Mouse (Mus musculus) neural tube, embryonic 15.5 days (tissue): ENCODE measurements around the gene Ube2g2. TPM values are rescaled to one million over a fixed set of nuclear protein-coding genes. Genes with fewer than 3 reads are reported as not detected.
A peak's percentile ranks its signal among the peaks of the same experiment; 100 is the strongest.

Experiments
- ATAC-seq: fragments of 200-750 bp; cut with Nextera tagmentation; 2 replicates; pipeline ENCODE4 v1.8.0; 2017; ENCODE audit warnings: mild to moderate bottlenecking, moderate TSS enrichment, moderate library complexity; ENCODE audit not compliant: low FRiP score
- H3K27ac ChIP-seq: fragments of 300-500 bp; sonication (generic); replicated peaks from 2 replicates; pipeline ENCODE4 v1.5.1; 2015; ENCODE audit warnings: mild to moderate bottlenecking, inconsistent platforms
- H3K27me3 ChIP-seq: fragments of 300-500 bp; sonication (generic); replicated peaks from 2 replicates; pipeline ENCODE4 v1.6.1; 2015; ENCODE audit warnings: inconsistent platforms
- H3K36me3 ChIP-seq: fragments of 300-500 bp; sonication (generic); 2 replicates; pipeline ENCODE4 v1.6.1; 2015; ENCODE audit warnings: inconsistent platforms
- H3K4me1 ChIP-seq: fragments of 300-500 bp; sonication (generic); 2 replicates; pipeline ENCODE4 v1.6.1; 2015; ENCODE audit warnings: inconsistent platforms
- H3K4me2 ChIP-seq: fragments of 300-500 bp; sonication (generic); 2 replicates; pipeline ENCODE4 v1.6.1; 2015; ENCODE audit warnings: inconsistent platforms, mild to moderate bottlenecking, moderate library complexity
- H3K4me3 ChIP-seq: fragments of 300-500 bp; sonication (generic); replicated peaks from 2 replicates; pipeline ENCODE4 v1.5.1; 2015; ENCODE audit warnings: mild to moderate bottlenecking, inconsistent platforms
- H3K9ac ChIP-seq: fragments of 300-500 bp; sonication (generic); replicated peaks from 2 replicates; pipeline ENCODE4 v1.6.1; 2015; ENCODE audit warnings: mild to moderate bottlenecking, inconsistent platforms
- H3K9me3 ChIP-seq: fragments of 300-500 bp; sonication (generic); replicated peaks from 2 replicates; pipeline ENCODE4 v1.6.1; 2016; ENCODE audit warnings: inconsistent platforms
- WGBS: fragments of 180-500 bp; shearing (Covaris S2); methylation state at CpG from one replicate; pipeline ENCODE4 v1.1.7; 2015; ENCODE audit warnings: mixed read lengths; 5-methylcytosine and 5-hydroxymethylcytosine counted together
- polyA plus RNA-seq: library from polyadenylated mRNA; unstranded; fragments of >200 nt; fragmentation: Nextera tagmentation; extraction: Ambion mirVana; gene quantifications from 2 replicates; pipeline ENCODE4 v1.2.1, GENCODE M21; 2015

Ube2g2 gene
- polyA plus RNA-seq, 1 experiment from 2014 or later = 77.1 TPM

GRCm38 (mm10) chr10:77626036-77626435 lies 4.0 kb downstream of the Ube2g2 start:
- H3K27me3 ChIP-seq = no peaks in the 10 kb centered on the region
- no peak for ATAC-seq
- no peaks in the 10 kb centered on the region for H3K36me3 ChIP-seq
- no peak overlapping the region for H3K27ac ChIP-seq
- no peak overlapping the region for H3K4me2 ChIP-seq
- H3K4me3 ChIP-seq = no peak overlapping the region
- no peaks in the 10 kb centered on the region for H3K9me3 ChIP-seq
- peaks cover 51% of the 10 kb centered on the region for H3K4me1 ChIP-seq
- no peak overlapping the region for H3K9ac ChIP-seq
- 79% methylated on average over 7 of the region's 7 CpGs for WGBS

GRCm38 (mm10) chr10:77626591-77626990 lies 4.5 kb downstream of the Ube2g2 start:
- 74% methylated on average over 7 of the region's 7 CpGs for WGBS
- no peak overlapping the region for H3K4me3 ChIP-seq
- H3K27me3 ChIP-seq = no peaks in the 10 kb centered on the region
- no peaks in the 10 kb centered on the region for H3K9me3 ChIP-seq
- H3K36me3 ChIP-seq = no peaks in the 10 kb centered on the region
- H3K9ac ChIP-seq = no peak overlapping the region
- H3K27ac ChIP-seq = no peak overlapping the region
- H3K4me1 ChIP-seq = peaks cover 48% of the 10 kb centered on the region
- ATAC-seq = no peak
- no peak overlapping the region for H3K4me2 ChIP-seq

GRCm38 (mm10) chr10:77627497-77627896 lies 5.4 kb downstream of the Ube2g2 start:
- H3K9ac ChIP-seq = no peak overlapping the region
- peaks cover 6% of the 10 kb centered on the region; the same call in 1 of the 2 replicates for H3K36me3 ChIP-seq
- H3K27me3 ChIP-seq = no peaks in the 10 kb centered on the region
- no peak overlapping the region for H3K4me2 ChIP-seq
- H3K9me3 ChIP-seq = no peaks in the 10 kb centered on the region
- ATAC-seq = peak; percentile 70; the same call in 1 of the 2 replicates
- peaks cover 44% of the 10 kb centered on the region for H3K4me1 ChIP-seq
- no peak overlapping the region for H3K4me3 ChIP-seq
- WGBS = 39% methylated on average over 2 of the region's 2 CpGs
- H3K27ac ChIP-seq = no peak overlapping the region

- H3K4me1 ChIP-seq = peaks cover 33% of the 10 kb centered on the region
- no peak overlapping the region for H3K27ac ChIP-seq
- no peak for ATAC-seq
- no peak overlapping the region for H3K4me3 ChIP-seq
- no peak overlapping the region for H3K4me2 ChIP-seq
- peaks cover 13% of the 10 kb centered on the region; the same call in 1 of the 2 replicates for H3K36me3 ChIP-seq
- no peaks in the 10 kb centered on the region for H3K27me3 ChIP-seq
- H3K9ac ChIP-seq = no peak overlapping the region; the same call in 1 of the 2 replicates
- H3K9me3 ChIP-seq = no peaks in the 10 kb centered on the region
- 80% methylated on average over 3 of the region's 3 CpGs for WGBS
Measured at GRCm38 (mm10) chr10:77629163-77629562, 7.1 kb downstream of the Ube2g2 start.

GRCm38 (mm10) chr10:77629970-77630369 lies 7.9 kb downstream of the Ube2g2 start:
- Histone ChIP-seq H3K27ac (no peak overlapping the region), H3K27me3 (no peaks in the 10 kb centered on the region), H3K9me3 (no peaks in the 10 kb centered on the region), H3K9ac (no peak overlapping the region), H3K4me2 (no peak overlapping the region), H3K36me3 (peaks cover 13% of the 10 kb centered on the region; the same call in 1 of the 2 replicates), H3K4me3 (no peak overlapping the region), H3K4me1 (peaks cover 30% of the 10 kb centered on the region)
- 93% methylated on average over 1 of the region's 1 CpGs for WGBS
- ATAC-seq = no peak

- WGBS = 85% methylated on average over 6 of the region's 6 CpGs
Measured at GRCm38 (mm10) chr10:77634016-77634415, 11.9 kb downstream of the Ube2g2 start.

GRCm38 (mm10) chr10:77634452-77635231 lies 12.6 kb downstream of the Ube2g2 start:
- Histone ChIP-seq H3K4me1 (peaks cover 14% of the 10 kb centered on the region), H3K27me3 (no peaks in the 10 kb centered on the region), H3K9me3 (no peaks in the 10 kb centered on the region), H3K9ac (no peak overlapping the region), H3K36me3 (peaks cover 24% of the 10 kb centered on the region), H3K4me2 (no peak overlapping the region), H3K4me3 (no peak overlapping the region), H3K27ac (peak overlapping the region; percentile 65)
- WGBS = 50% methylated on average over 13 of the region's 13 CpGs
- peak; percentile 61 for ATAC-seq

More at GRCm38 (mm10) chr10:77634016-77634415, 11.9 kb downstream of the Ube2g2 start:
- Histone ChIP-seq H3K9me3 (no peaks in the 10 kb centered on the region), H3K36me3 (peaks cover 23% of the 10 kb centered on the region; the same call in 1 of the 2 replicates), H3K27me3 (no peaks in the 10 kb centered on the region), H3K4me1 (peaks cover 14% of the 10 kb centered on the region), H3K4me3 (no peak overlapping the region), H3K27ac (peak overlapping the region; percentile 45; the same call in 1 of the 2 replicates), H3K9ac (no peak overlapping the region), H3K4me2 (no peak overlapping the region)
- no peak for ATAC-seq

- Histone ChIP-seq H3K9me3 (no peaks in the 10 kb centered on the region), H3K27me3 (no peaks in the 10 kb centered on the region), H3K36me3 (peaks cover 36% of the 10 kb centered on the region), H3K4me1 (peaks cover 14% of the 10 kb centered on the region), H3K4me2 (no peak overlapping the region), H3K4me3 (no peak overlapping the region), H3K9ac (no peak overlapping the region), H3K27ac (no peak overlapping the region)
- 94% methylated on average over 7 of the region's 7 CpGs for WGBS
- no peak for ATAC-seq
Measured at GRCm38 (mm10) chr10:77636234-77636922, 14.3 kb downstream of the Ube2g2 start.

GRCm38 (mm10) chr10:77638956-77639355 lies 16.9 kb downstream of the Ube2g2 start:
- 78% methylated on average over 6 of the region's 6 CpGs for WGBS
- Histone ChIP-seq H3K9me3 (no peaks in the 10 kb centered on the region), H3K27me3 (no peaks in the 10 kb centered on the region), H3K36me3 (peaks cover 45% of the 10 kb centered on the region), H3K9ac (no peak overlapping the region), H3K4me2 (no peak overlapping the region), H3K27ac (no peak overlapping the region), H3K4me3 (no peak overlapping the region), H3K4me1 (peaks cover 13% of the 10 kb centered on the region)
- ATAC-seq = no peak

GRCm38 (mm10) chr10:77643160-77643559 lies 21.1 kb downstream of the Ube2g2 start:
- Histone ChIP-seq H3K27ac (no peak overlapping the region), H3K4me1 (0 out of 2 replicates have a peak, but pooled peaks cover 5% of the 10 kb centered on the region), H3K36me3 (peaks cover 65% of the 10 kb centered on the region), H3K9me3 (no peaks in the 10 kb centered on the region), H3K4me2 (no peak overlapping the region), H3K9ac (no peak overlapping the region), H3K27me3 (no peaks in the 10 kb centered on the region), H3K4me3 (no peak overlapping the region)
- WGBS = 76% methylated on average over 7 of the region's 7 CpGs
- peak; percentile 31; the same call in 1 of the 2 replicates for ATAC-seq

GRCm38 (mm10) chr10:77645571-77645970 lies 23.5 kb downstream of the Ube2g2 start:
- 92% methylated on average over 5 of the region's 5 CpGs for WGBS
- H3K36me3 ChIP-seq = peaks cover 56% of the 10 kb centered on the region

GRCm38 (mm10) chr10:77647461-77647860 lies 25.4 kb downstream of the Ube2g2 start:
- no peak overlapping the region for H3K4me3 ChIP-seq
- WGBS = 88% methylated on average over 1 of the region's 1 CpGs

More at GRCm38 (mm10) chr10:77645571-77645970, 23.5 kb downstream of the Ube2g2 start:
- Histone ChIP-seq H3K27ac (no peak overlapping the region), H3K4me2 (no peak overlapping the region), H3K9me3 (no peaks in the 10 kb centered on the region), H3K9ac (no peak overlapping the region), H3K4me1 (peaks cover 10% of the 10 kb centered on the region), H3K4me3 (no peak overlapping the region), H3K27me3 (no peaks in the 10 kb centered on the region)
- ATAC-seq = no peak

More at GRCm38 (mm10) chr10:77647461-77647860, 25.4 kb downstream of the Ube2g2 start:
- H3K36me3 ChIP-seq = peaks cover 41% of the 10 kb centered on the region
- H3K9me3 ChIP-seq = no peaks in the 10 kb centered on the region
- no peaks in the 10 kb centered on the region for H3K27me3 ChIP-seq
- no peak for ATAC-seq
- peaks cover 10% of the 10 kb centered on the region for H3K4me1 ChIP-seq
- H3K9ac ChIP-seq = no peak overlapping the region
- H3K4me2 ChIP-seq = no peak overlapping the region
- no peak overlapping the region for H3K27ac ChIP-seq
